Mouse (Mus musculus): ENCODE measurements around the gene Il18bp.
"Not testable (repeated sequence)": the region's sequence is repeated elsewhere in the genome, so short reads cannot be mapped to it uniquely, and the experiment has no call there.

Gene Il18bp

GRCm38 (mm10) chr7:102018590-102018989 lies at the start of gene Il18bp:
Gene Il18bp (minus strand): TSS chr7:102018690.
- no peak for DNase-seq (ENCODE audit: low spot score)

- DNase-seq (ENCODE audit: low spot score), result no peak
These were observed 47.9 kb upstream of the Il18bp start for GRCm38 (mm10) chr7:102066363-102066762.

DNA sequence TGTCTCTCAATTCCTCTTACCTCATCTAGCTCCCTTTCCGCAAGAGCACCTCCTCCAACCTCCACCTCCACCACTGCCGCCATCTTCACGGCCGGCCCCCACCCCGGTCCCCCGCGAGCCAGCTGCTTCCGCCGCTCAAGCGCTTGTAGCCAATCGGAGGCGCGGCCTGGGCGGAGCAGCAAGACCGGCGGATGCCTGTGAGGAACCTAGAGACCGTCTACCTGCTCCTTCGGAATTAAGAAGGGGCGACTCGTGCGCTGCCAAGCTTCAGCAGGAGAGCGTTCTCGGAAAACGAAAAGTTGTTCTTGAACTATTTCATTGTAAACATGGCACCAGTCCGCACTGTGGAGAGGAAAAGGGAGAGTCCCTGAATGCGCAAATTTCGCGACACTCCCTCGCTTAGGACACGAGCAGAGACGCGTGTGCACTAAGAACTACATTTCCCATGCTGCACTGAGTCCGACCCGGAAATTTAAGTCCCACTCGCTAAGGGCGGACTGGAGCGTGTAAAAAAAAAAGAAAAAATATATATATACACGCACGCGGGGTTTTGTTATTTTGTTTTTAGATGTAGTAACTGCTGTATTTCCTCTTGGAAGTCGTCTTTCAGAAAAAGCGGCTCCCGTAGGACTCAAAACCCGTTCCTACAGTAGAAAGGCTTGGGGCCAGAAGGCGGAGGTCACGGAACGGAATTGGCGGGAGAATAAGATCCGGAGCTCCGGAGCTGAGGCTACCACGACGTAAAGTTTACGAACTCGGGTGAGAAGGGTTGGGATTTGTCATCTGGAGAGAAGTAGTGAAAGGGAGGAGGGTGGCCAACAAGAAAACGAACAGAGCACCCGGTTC lies 46.8 kb upstream of the Il18bp start, which contains the start of the genes Rnf121, Xndc1 and Xntrpc:
Gene Rnf121 (minus strand): TSS at position 424 of the 846 bp plus-strand sequence.
Gene Xndc1 (plus strand): TSS at position 466 of the 846 bp plus-strand sequence.
Gene Xntrpc (plus strand): TSS at position 668 of the 846 bp plus-strand sequence.
- DNase-seq (ENCODE audit: low spot score), result peak; percentile 91

- DNase-seq (ENCODE audit: low spot score), result no peak
These were observed 46.2 kb upstream of the Il18bp start for GRCm38 (mm10) chr7:102064655-102065045.

DNA sequence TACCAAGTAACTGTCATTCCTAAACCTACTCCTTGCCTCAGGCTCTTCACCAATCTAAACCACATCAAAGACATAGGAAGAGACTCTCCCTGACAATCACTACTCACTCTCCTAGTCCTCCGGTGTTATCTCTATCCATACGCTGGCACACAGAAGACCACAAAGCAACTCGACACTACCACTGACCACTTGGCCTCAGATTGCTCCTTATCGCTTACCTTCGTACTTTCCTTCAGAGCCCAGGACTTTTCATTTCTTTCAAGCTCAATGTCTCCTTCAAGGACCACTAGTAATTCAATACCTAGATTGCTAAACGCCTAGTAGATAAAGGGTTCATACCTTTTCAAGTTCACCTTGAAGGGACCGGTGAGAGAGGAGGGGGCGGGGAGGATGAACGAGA lies 45.4 kb upstream of the Il18bp start:
- no peak for DNase-seq (ENCODE audit: low spot score)

DNA sequence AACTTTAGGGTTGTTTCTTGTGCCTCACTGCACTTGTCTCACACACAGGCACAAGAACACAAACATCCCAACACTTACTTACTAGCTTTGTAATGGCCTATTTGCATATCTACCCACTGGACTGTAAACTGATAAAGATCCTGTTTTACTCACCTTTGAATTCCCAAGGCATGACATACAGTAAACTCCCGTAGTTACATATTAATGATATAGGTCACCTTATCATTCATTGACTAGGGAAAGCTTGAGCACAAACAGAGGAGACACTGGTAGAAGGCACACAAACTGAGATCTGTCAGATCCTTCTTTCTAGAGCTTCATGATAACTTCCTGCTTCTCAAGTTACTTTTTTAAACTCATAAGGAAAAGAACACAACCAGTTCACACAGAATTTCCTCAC lies 43.7 kb upstream of the Il18bp start:
- DNase-seq (ENCODE audit: low spot score), result no peak

DNA sequence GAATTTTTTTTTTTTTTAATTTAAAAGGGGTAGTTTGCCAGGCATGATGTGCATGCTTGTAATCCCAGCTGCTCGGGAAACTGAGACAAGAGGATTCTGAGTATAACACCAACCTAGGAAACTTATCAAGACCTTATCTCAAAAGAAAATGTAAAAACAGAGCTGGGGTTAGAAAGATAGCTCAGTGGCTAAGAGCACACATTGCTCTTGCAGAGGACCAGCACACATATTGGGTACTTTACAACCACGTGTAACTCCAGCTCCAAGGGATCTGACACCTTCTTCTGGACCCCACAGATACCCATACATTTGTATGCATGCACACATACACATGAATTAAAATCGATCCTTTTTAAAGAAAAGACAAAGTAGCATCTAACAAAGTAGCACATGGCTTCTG lies 42.9 kb upstream of the Il18bp start:
- no peak for DNase-seq (ENCODE audit: low spot score)

DNA sequence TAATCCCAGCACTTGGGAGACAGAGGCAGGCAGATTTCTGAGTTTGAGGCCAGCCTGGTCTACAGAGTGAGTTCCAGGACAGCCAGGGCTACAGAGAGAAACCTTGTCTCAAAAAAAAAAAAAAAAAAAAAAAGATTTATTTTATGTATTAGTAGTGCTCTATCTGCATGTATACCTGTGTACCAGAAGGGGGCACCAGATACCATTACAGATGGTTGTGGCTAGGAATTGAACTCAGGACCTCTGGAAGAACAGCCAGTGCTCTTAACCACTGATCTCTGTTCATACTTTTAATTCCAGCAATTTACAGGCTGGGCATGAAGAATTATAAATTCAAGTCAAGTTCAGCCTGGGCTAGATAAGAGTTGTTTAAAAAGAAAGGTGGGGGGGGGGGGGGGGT lies 30.0 kb upstream of the Il18bp start:
- not testable (repeated sequence) for DNase-seq (ENCODE audit: low spot score)

DNA sequence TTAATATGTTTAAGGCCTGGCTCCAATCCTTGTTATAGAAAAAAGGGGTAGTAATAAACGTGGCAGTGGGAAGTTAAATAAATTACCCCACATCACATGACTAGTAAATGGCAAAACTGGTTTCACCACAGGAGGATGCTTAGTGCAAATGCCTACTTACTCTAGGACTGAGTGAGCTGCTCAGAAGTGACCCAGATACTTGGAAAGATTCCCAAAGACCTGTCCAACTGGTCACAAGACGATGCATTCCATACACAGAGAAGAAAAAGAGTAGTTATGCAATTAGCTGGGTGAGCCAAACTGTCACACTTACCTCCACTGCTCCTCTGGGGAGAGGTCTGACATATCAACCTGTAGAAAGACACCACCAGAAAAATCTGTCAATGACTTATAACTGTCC lies 23.8 kb upstream of the Il18bp start:
- DNase-seq (ENCODE audit: low spot score), result no peak

GRCm38 (mm10) chr7:102037318-102037717 lies 18.8 kb upstream of the Il18bp start:
- DNase-seq (ENCODE audit: low spot score), result no peak

DNA sequence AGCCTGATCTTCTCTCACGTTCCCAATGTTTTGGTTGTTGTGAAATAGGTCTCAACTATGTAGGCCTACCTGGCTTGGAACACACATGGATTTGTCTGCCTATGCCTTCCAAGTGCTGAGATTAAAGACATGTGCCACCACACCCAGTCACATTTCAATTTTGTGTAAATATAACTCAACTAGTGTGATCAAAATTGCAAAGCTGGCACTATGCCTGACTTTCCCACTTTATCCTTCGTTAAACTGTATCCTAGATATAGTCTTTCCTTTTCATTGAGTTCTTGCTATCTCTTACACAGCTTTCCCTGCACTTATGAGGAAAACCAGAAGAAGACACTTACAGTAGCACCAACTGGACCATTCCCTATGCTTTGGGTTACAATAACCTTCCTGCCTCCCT lies 17.0 kb upstream of the Il18bp start:
- no peak for DNase-seq (ENCODE audit: low spot score)

DNA sequence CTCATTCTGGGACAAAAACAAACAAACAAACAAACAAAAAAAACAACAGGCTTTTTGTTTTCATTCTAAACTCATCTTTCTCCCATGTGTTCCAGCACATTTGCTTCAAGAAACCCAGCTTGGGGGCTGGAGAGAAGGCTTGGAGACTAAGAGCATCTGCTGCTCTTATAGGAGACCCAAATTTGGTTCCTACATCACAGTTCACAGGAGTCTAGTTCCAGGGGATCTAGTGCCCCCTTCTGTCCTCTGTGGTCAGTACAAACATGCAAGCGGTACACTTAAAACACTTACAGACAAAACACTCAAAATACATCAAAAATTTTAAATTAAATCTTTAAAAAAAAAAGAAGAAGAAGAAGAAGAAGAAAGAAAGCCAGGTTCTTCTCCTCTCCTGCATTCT lies 16.4 kb upstream of the Il18bp start:
- DNase-seq (ENCODE audit: low spot score), result no peak

DNA sequence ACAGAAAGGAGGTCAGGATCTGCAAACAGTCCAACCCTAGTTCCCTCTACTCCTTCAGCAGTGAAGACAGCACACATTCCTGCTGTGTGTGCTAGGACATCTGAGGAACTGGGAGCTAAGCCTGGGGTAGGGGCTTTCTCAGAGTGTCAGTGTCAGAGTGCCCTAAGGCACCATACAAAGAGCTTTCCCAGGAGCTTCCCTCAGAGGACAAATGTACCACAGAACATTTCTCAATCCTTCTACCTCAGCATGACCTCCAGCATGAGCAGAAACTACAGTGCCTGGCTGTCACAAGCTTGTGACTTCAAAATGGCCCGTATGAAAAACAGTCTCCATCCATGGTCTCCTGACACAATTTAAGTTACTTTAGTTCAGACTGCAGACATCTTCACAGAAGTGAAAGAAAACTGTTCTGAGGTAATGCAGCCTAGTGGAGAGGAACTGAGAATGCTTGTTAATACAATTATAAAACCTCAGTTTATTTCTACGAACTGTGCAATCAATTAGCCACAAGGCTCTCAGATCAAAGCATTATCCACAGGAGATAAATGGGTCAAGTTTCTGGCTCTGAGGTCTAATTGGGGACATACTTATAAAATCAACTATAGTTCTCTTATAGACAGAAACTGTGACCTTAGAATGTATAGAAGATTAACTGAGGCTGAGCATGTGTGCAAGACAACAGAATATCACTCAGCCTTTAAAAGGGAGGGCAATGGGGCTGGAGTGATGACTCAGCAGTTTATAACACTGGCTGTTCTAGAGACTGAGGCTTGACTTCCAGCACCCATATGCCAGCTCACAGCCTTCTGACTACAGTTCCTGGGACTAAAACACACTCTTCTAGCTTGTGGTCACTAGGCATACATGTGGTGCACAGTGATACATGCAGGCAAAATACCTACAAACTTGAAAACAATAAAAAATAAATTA lies 7.0 kb upstream of the Il18bp start:
- DNase-seq (ENCODE audit: low spot score), result no peak

GRCm38 (mm10) chr7:102023821-102024220 lies 5.3 kb upstream of the Il18bp start:
- DNase-seq (ENCODE audit: low spot score), result no peak

DNA sequence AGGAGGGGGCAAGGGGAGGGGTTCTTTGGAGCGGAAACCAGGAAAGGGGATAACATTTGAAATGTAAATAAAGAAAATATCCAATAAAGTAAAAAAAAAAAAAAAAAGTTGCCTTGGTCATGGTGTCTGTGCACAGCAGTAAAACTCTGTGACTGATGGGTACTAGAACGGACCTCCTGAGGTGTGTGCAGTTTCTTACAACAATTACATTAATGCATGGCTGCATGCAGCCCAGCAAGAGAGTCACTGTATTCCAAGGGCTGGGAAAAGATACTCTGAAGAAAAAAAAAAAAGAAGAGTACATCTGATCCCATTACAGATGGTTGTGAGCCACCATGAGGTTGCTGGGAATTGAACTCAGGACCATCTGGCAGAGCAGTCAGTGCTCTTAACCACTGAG lies 2.4 kb upstream of the Il18bp start:
- not testable (repeated sequence) for DNase-seq (ENCODE audit: low spot score)

DNA sequence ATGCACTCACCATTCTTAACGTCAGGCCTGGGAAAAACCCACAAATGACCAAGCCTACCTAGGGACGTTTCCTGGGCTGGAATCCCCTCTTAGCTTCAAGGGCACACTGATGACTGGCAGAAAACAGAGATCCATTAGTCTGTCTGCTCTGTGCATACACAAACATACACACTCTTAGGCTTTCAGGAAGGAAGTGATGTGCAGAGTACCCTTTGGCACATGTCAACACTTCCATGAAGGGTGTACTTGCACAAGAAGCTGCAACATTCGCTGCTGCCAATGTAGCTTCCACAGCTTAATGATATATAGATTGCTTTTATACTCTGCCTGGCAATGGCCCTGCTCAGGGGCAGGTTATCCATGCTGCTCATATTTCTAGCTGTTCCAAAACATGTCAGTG lies 872 bp upstream of the Il18bp start:
- DNase-seq (ENCODE audit: low spot score), result no peak

GRCm38 (mm10) chr7:102018034-102018433 lies 456 bp downstream of the Il18bp start:
- DNase-seq (ENCODE audit: low spot score), result no peak

GRCm38 (mm10) chr7:102017452-102017851 lies 1.0 kb downstream of the Il18bp start:
- no peak for DNase-seq (ENCODE audit: low spot score)

DNA sequence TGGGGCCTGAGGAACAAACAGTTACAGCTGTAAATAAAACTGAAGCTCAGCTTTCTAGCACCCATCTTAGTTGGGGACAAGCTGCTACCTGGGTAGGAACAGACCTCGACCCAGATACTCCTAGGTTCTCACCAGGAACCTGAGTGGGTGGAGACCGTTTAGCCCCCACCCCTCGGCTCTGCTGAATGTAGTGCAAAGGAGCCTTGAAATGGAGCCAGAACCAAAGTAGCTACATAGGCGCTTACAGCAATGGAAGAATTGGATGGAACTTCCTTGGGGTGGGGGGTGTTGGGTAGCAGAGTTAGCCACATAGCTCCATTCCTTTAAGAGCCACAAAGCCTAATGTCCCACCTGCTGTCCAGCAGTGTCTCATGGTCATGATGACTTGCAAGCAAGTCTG lies 1.6 kb downstream of the Il18bp start:
- no peak for DNase-seq (ENCODE audit: low spot score)

DNA sequence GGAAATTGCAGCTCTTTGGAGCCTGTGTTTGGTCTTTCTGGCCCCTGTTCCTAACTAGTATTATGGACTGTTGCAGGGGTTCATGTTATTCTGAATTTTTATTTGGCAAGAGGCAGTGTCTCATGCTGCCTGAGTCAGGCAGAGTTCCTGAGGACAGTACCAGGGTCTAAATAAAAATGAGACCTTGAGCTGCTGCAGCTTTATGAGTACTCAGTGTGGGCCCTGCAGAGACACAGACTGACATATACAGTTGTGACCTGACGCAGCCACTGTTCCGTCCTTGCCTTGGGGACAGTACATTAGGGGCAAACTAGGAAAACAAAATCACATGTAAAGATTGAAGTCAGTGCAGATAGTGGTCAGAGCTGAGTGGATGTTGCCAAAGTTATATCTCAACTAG lies 3.5 kb downstream of the Il18bp start:
- DNase-seq (ENCODE audit: low spot score), result no peak

- no peak for DNase-seq (ENCODE audit: low spot score)
These were observed 5.1 kb downstream of the Il18bp start for GRCm38 (mm10) chr7:102013416-102013815.

DNA sequence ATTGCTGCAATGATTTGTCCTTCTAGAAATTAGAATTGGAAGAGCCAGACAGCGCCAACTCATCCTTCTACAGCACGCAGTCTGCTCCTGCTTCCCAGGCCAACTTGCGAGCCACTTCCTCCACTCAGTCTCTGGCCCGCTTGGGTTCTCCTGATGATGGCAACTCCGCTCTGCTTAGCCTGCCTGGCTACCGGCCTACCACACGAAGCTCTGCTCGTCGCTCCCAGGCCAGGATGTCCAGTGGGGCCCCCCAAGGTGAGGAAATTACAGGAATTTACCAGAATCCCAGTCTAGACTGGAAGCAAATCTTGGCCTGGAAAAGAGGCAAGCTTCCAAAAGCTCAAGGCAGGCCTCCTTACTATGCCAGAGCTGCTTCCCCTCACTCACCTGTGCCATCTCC lies 6.6 kb downstream of the Il18bp start:
- no peak for DNase-seq (ENCODE audit: low spot score)

DNA sequence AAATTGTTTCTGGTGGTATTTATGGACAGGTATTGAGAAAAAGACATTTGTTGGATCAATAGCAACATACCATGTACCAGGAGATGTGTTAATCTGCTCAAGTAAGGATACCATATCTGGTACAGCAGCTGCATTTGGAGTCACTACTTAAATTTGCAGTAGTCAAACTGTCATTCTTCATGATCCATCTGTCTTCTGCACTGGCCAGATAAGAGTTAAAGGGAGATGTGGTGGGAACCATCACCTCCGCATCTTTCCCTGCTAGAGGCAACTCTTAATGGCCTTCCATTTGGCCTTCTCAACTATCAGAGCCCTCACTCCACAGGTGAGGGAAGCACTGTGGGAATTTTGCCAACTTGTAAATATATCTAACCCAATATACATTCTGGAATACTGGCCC lies 12.0 kb downstream of the Il18bp start:
- no peak for DNase-seq (ENCODE audit: low spot score)

All from ovary, postnatal 36 days (tissue).